Mouse (Mus musculus) megakaryocyte-erythroid progenitor cell, adult 5-6 weeks (primary cell): ENCODE results near the gene Arl6ip4. TPM values are rescaled to one million over a fixed set of nuclear protein-coding genes. Genes with fewer than 3 reads are reported as not detected.

ENCODE experiments used
- ATAC-seq: replicated peaks from 2 replicates; pipeline ENCODE4 v1.8.0; 2016; ENCODE audit warnings: mild to moderate bottlenecking, inconsistent platforms; ENCODE audit not compliant: severe bottlenecking, poor library complexity, low FRiP score, low TSS enrichment
- total RNA-seq, 2 experiments: library from RNA; stranded (forward) in 1 of 2; stranded (reverse) in 1 of 2; fragments of 200-1000, 215-1000 nt in 1 of 2; fragments of >200 nt in 1 of 2; fragmentation: Nextera tagmentation in 1 of 2; gene quantifications; 2 replicates each; pipeline ENCODE4 v1.2.3; 2014 to 2017

Arl6ip4 gene
- total RNA-seq, 2 experiments from 2014 or later = 120 to 129 TPM

GRCm38 (mm10) chr5:124125093-124125492 is 9.2 kb downstream of the Arl6ip4 start:
- ATAC-seq = no peak

DNA sequence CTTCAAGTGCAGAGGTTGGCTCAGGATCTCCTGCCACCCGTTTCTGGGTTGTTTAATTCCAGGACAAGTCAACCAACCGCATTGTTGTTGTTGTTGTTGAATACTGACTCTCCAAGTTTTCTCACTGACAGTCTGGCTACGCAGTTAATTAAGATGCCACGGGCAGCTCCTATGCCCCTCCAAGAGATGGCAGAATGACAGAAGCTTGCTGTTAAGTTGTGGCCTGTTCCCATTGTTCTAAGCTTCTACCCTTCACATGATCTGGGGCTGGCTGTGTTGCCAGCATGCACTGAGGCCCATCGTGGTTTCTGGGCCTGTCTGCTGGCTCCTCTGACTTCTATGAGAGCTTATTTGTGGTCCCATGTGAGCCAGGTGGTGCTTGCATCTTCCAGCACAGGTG is 18.4 kb downstream of the Arl6ip4 start:
- no peak for ATAC-seq

DNA sequence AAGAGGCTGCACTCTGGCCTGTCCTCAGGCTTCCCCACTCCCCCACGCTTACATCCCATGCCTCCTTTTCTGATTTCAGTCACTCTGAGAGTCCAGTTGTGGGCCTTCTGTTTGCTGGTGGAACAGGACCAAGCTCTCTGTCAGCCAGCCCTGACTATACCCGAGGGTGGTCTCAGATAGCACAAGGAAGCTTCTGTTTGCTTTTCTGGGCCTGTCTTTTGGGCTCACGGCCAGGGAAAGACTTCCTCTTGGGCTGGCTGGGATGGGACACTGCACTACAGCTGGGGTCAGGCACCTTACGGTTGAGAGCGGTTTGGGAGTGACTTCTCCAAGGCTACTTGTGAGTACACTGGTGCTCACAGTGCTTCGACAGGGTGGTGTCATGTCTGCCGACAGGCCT is 22.2 kb downstream of the Arl6ip4 start:
- no peak for ATAC-seq

GRCm38 (mm10) chr5:124149028-124149427 is 33.1 kb downstream of the Arl6ip4 start:
- no peak for ATAC-seq

DNA sequence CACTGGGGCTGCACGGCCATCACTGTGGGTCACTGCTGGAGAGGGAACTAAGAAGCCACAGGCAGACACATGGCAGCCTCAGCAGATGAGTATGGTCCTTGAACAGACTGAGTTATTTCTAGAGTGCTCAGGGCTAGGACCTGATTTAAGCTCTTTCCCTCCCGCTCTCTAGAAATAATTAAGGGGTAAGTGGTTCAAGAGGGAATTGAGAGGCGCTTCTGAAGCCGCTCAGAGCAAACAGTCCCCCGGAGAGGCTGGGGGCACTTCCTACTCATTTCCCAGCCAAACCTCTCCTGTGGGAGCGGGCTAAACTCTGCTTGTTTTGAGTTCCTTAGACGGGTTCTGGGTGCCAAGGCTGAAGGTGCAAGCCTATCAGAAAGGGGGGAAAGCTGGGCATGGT is 35.0 kb downstream of the Arl6ip4 start:
- ATAC-seq = no peak

GRCm38 (mm10) chr5:124152734-124153133 is 36.8 kb downstream of the Arl6ip4 start:
- no peak for ATAC-seq

- ATAC-seq = no peak
Measured at GRCm38 (mm10) chr5:124155943-124156342, 40.1 kb downstream of the Arl6ip4 start.

GRCm38 (mm10) chr5:124158305-124158704 is 42.4 kb downstream of the Arl6ip4 start:
- ATAC-seq = no peak

DNA sequence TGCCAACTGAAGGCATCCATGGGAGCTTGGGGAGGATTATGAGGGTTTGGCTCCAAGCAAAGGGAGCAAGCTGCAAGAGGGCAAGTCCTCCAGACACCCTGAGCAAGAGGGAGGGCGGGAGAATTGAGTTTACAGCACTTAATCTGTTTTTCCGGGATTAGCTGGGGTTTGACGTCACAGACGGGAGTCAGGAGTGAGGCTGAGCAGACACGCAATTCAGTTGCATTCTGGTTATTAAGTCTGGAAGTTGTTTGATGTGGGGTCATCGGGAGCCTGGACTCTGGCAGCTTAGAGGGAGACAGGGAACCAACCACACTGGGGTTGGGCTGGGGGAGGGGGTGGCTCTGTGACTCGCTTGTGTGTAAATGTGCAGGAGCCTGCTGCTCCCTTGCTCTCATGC is 43.6 kb downstream of the Arl6ip4 start:
- ATAC-seq = no peak

DNA sequence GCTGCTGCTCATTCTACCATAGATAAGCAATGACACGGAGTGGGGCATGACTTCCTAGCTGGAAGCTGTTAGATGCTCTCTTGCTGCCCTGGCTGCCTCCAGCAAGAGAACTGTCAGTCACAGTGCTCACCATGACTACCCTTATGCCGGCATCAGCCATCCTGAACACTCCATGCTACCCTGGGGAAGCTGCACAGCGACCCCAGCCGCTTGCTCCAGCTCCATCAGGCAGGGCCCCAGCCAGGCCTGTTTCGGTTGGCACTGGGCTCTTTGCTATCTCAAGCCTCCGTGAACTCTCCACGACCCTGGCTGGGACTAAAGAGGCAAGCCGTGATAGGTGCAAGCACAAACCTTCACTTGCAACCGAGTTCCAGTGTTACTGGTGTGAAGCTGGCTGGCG is 45.9 kb downstream of the Arl6ip4 start:
- ATAC-seq = no peak

DNA sequence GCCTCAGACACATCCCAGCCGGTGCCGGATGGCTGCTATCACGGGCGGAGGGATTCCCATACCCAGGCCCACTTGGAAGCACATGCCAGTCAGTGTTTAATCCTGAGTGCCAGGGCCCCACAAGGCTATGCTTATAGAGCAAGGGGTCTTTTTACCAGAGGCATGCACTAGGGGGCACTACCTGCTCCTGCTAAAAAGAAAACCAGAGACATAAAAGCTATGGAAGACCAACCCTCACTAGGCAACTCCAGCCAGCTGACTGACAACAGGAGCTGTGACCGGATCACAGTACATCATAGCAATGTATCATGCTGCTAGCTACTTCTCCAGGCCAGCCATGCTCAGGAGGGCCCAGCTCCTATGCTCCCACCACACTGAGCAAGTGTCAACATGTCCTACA is 46.7 kb downstream of the Arl6ip4 start:
- ATAC-seq = peak; percentile 31; the same call in 1 of the 2 replicates

GRCm38 (mm10) chr5:124163445-124163844 is 47.6 kb downstream of the Arl6ip4 start:
- ATAC-seq = no peak

GRCm38 (mm10) chr5:124165622-124166570 is 50.0 kb downstream of the Arl6ip4 start:
- peak; percentile 84 for ATAC-seq

DNA sequence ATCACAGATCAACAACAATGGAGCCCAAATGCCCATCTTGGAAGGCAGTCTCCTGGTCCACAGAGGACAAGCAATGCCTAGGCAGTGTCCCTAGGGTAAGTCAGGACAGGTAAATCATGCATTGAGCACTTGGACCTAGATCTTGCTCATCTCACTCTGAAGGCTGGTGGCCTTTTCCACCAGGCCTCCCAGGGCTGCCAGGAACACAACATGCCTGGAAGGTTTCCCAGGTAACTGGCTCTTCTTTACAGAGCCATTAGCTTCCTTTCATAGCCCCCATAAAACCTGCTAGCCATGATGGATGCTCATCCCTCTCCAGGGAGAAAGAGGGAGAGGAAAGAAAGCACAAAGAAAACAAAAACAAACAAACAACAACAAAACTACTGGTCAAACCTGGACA is 50.9 kb downstream of the Arl6ip4 start:
- no peak for ATAC-seq

- no peak for ATAC-seq
Measured at GRCm38 (mm10) chr5:124167621-124168020, 51.7 kb downstream of the Arl6ip4 start.

Other genes with a start within 250 kb of the Arl6ip4 start
- gene Hcar1, start 236.1 kb upstream of the Arl6ip4 start, total RNA-seq (2014; fragmentation: Nextera tagmentation) = not detected in 2 replicates
- not detected in 2 replicates for gene Hcar1, start 236.1 kb upstream of the Arl6ip4 start, total RNA-seq (2017)
- gene Denr, start 208.9 kb upstream of the Arl6ip4 start, total RNA-seq (2014; fragmentation: Nextera tagmentation) = 102 and 106 TPM in 2 replicates
- 96.4 and 102 TPM in 2 replicates for gene Denr, start 208.9 kb upstream of the Arl6ip4 start, total RNA-seq (2017)
- gene Gm43518, start 188.7 kb upstream of the Arl6ip4 start, total RNA-seq (2014; fragmentation: Nextera tagmentation) = not detected in 2 replicates
- gene Gm43518, start 188.7 kb upstream of the Arl6ip4 start, total RNA-seq (2017) = not detected in 2 replicates
- 2.1 and 3.3 TPM in 2 replicates for gene Ccdc62, start 185.4 kb upstream of the Arl6ip4 start, total RNA-seq (2014; fragmentation: Nextera tagmentation)
- gene Ccdc62, start 185.4 kb upstream of the Arl6ip4 start, total RNA-seq (2017) = 2.6 and 4.2 TPM in 2 replicates
- gene Hip1r, start 142.5 kb upstream of the Arl6ip4 start, total RNA-seq (2014; fragmentation: Nextera tagmentation) = 9.3 and 9.5 TPM in 2 replicates
- 13.7 and 30.9 TPM in 2 replicates for gene Hip1r, start 142.5 kb upstream of the Arl6ip4 start, total RNA-seq (2017)
- 20.8 and 34.3 TPM in 2 replicates for gene Vps37b, start 83.8 kb upstream of the Arl6ip4 start, total RNA-seq (2014; fragmentation: Nextera tagmentation)
- gene Vps37b, start 83.8 kb upstream of the Arl6ip4 start, total RNA-seq (2017) = 12.8 and 15.5 TPM in 2 replicates
- gene Abcb9, start 20.3 kb upstream of the Arl6ip4 start, total RNA-seq (2014; fragmentation: Nextera tagmentation) = 5.2 and 9.3 TPM in 2 replicates
- 0.95 and 3.5 TPM in 2 replicates for gene Abcb9, start 20.3 kb upstream of the Arl6ip4 start, total RNA-seq (2017)
- 16.1 and 16.8 TPM in 2 replicates for gene Ogfod2, start 3.8 kb upstream of the Arl6ip4 start, total RNA-seq (2014; fragmentation: Nextera tagmentation)
- gene Ogfod2, start 3.8 kb upstream of the Arl6ip4 start, total RNA-seq (2017) = 8.0 and 11.9 TPM in 2 replicates
- gene Pitpnm2, start 133.7 kb downstream of the Arl6ip4 start, total RNA-seq (2014; fragmentation: Nextera tagmentation) = 23.7 and 33.3 TPM in 2 replicates
- gene Pitpnm2, start 133.7 kb downstream of the Arl6ip4 start, total RNA-seq (2017) = 6.5 and 10.9 TPM in 2 replicates
- gene Mphosph9, start 211.9 kb downstream of the Arl6ip4 start, total RNA-seq (2014; fragmentation: Nextera tagmentation) = 19.5 and 24.7 TPM in 2 replicates
- 24.7 and 36.7 TPM in 2 replicates for gene Mphosph9, start 211.9 kb downstream of the Arl6ip4 start, total RNA-seq (2017)
- 9.2 and 13.2 TPM in 2 replicates for gene 2810006K23Rik, start 212.0 kb downstream of the Arl6ip4 start, total RNA-seq (2014; fragmentation: Nextera tagmentation)
- gene 2810006K23Rik, start 212.0 kb downstream of the Arl6ip4 start, total RNA-seq (2017) = 16.6 and 18.7 TPM in 2 replicates
- gene Cdk2ap1, start 247.0 kb downstream of the Arl6ip4 start, total RNA-seq (2014; fragmentation: Nextera tagmentation) = 300 and 366 TPM in 2 replicates
- gene Cdk2ap1, start 247.0 kb downstream of the Arl6ip4 start, total RNA-seq (2017) = 205 and 275 TPM in 2 replicates